Mouse (Mus musculus) forelimb bud, embryonic 11.5 days (tissue): ENCODE results near the gene Axl.
"Not testable (repeated sequence)": the region's sequence is repeated elsewhere in the genome, so short reads cannot be mapped to it uniquely, and the experiment has no call there.

Experiments used
- DNase-seq: peaks from one replicate; pipeline ENCODE4 v3.0.0-alpha.2; 2012; ENCODE audit warnings: low read depth, low spot score

Axl gene

DNA sequence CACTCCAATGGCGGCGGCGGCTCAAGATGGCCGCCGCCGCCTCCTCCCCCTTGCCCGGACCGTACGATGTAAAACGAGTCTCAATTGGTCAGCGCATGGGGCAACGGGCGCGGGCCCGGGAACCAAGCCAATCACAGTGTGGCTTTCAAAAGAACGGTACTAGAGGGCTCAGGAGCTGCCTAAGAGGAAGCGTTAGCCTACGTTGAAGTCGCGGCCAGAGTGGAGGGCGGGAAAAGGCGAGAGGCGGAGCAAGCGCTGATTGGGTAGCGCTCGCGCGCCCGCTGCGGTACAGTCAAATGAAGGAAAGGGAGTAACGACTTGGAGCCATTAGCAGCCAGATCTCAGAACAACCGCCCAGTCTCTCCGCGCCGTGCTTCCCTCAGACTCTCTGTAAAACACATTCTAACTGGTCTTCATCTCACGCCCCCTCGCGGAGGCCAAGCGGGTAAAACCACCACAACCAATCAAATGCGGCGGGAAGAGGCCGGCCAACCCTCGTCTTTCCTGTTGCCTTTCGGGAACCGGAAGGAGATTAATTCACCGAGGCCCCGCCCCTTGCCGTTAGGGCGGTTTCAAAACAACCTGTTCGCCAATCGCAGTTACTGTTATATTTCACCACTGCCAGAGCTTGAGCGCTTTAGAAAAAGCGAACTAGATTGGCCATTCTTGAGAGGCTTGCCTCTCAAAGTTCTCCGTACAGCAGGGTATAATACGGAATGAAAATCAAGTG lies 33.6 kb downstream of the Axl start, which contains the start of gene Hnrnpul1:
Gene Hnrnpul1 (minus strand): TSS at position 20 of the 730 bp plus-strand sequence.
- DNase-seq, result peak; percentile 99

- DNase-seq, result no peak
Measured at GRCm38 (mm10) chr7:25754439-25754737, 34.1 kb downstream of the Axl start.

DNA sequence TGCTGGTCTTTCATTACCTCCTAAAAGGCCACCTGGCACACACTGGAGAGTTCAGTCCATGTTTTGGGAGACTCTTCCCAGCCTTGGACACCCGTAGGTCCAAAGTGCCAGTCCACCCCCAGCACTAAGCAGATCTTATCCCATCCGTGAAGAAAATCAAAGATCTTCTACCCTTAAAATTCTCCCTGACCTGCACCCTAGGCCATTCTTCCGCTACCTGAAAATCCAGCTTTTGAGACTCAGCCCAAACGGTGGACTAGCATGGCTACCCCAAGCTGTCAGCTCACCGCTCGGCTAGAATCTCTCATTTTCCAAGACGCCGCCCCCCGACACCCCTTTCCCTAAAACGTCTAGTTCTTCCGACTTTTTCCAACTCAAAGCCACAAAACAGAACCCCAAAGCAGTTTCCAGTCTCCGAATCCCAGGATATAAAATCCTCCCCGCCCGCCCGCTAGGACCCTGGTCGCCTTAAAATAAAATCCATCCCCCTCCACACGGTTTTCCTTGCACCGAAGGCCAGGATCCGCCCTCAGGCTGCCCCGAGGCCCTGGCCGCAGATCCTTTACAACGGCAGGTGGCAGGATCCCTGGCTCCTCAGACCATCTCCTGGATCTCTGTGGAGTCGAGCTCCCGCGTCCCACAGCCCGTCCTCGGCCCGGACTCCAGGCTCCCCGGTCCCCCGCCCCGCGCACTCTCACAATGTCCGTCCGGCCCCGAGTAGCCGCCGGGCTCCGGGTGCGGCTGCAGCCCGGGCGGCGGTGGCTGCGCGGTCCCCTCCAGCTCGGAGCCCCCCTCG lies 34.7 kb downstream of the Axl start:
- peak; percentile 5 for DNase-seq

- no peak for DNase-seq
Measured at GRCm38 (mm10) chr7:25753076-25753475, 35.4 kb downstream of the Axl start.

- no peak for DNase-seq
Measured at GRCm38 (mm10) chr7:25746844-25747243, 41.7 kb downstream of the Axl start.

GRCm38 (mm10) chr7:25738277-25738676 lies 50.2 kb downstream of the Axl start:
- no peak for DNase-seq

DNA sequence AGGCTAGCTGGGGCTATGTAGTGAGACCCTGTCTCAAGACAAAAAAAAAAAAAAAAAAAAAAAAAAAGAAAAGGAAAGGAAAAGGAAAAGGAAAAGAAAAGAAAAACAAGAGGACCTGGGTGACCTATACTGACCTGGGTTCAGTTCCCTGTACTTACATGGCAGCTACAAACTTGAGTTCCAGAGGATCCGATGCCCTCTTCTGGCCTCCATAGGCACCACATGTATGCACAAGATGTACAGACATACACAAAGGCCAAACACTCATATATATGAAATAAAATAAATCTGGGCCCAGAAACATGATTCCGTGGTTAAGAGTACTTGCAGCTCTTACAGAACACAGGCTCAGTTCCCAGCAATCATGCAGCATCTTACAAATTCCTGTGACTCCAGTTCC lies 51.6 kb downstream of the Axl start:
- DNase-seq, result no peak

DNA sequence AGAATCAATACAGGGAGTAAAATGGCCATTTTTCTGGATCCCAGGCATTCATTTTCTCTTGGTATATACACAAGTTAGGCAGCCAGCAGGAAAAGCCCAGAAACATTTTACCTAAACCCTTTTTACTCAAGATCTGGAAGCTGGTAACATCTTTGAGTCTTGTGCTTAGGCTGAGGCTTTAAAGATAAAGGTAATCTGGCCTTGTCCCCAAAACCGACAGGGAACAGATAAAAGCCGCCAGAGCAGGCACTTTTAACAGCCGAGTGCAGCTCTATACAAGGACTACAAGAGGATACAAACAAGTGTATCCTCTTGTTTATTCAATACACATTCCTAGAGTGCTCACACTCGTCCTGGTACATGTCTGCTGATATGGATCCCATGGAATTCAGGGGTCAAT lies 53.5 kb downstream of the Axl start:
- no peak for DNase-seq

DNA sequence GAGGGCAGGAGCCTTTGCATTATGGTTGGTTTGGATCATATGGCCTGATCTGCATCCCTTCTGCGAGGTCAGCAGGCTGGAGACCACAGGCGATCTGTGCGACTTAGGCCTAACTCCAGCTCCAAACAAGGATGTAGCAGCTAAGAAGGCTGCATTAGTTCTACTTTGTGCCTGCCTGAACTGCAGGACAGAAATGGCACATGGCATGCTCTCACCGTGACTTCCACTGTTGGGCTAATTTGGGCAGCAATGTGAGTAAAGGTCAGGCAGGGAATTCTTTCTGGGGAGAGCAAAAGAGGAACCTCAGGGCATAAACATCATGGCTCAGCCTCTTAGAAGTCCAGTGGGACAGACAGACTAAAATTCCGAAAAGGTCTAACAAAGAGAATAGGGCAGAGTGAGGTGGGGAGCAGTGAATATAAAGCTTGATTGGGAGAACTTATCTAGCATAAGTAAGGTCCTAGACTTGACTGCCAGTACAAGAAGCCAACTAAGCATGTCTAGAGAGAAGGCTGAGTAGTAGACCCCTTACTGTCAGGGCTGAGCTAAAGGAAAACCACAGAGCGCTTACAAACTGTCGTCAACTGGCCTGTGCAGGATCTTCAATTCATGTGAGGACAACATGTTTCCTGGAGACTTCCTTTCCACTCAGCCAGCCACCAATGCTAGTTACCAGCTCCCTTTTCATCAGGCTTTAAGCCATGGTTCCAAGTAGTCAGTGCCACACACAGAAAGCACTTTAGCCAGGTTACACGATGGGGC lies 57.0 kb downstream of the Axl start:
- no peak for DNase-seq

DNA sequence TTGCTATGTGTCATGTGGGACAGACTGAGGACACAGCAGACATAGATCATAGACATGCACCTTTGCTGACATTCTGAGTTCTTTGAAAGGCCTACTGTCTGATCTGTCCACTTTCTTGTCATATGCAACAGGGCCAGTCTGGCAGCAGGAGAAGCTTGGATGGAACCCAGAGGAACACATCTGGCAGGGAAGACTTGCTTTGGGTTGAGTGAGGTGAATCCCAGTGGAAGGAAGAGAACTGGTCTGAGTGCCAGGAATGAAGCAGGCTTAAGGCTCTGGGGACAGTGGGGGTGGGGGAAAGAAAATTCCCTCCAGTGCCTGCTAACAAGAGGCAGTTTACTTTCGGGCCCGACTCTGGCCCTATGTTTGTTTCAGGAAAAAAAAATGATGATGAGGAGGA lies 58.6 kb downstream of the Axl start:
- DNase-seq, result no peak

- no peak for DNase-seq
Measured at GRCm38 (mm10) chr7:25729396-25729795, 59.1 kb downstream of the Axl start.

GRCm38 (mm10) chr7:25727800-25728199 lies 60.7 kb downstream of the Axl start:
- no peak for DNase-seq

GRCm38 (mm10) chr7:25725886-25726285 lies 62.6 kb downstream of the Axl start:
- no peak for DNase-seq

- not testable (repeated sequence) for DNase-seq
Measured at GRCm38 (mm10) chr7:25721776-25722175, 66.7 kb downstream of the Axl start.

DNA sequence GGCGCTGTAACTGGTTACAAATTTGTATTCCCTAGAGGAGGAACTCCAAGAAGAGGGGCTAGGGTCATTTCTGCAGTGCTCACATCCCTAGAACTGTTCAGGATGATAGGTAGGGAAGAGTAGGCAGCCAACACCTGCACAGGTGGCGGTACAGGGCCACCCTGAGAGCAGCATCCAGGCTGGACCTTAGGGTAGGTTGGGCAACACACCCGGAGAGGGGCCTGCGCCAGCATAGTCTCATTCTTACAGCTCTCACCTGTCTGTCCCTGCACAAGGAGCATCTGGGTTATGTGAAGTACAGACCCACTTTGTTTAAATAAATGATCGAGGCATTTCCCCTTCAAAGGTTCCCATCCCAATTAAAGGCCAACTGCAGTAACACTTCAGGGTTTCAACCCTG lies 67.7 kb downstream of the Axl start:
- DNase-seq, result no peak

- peak; percentile 81 for DNase-seq
Measured at GRCm38 (mm10) chr7:25719761-25720610, 68.5 kb downstream of the Axl start.

DNA sequence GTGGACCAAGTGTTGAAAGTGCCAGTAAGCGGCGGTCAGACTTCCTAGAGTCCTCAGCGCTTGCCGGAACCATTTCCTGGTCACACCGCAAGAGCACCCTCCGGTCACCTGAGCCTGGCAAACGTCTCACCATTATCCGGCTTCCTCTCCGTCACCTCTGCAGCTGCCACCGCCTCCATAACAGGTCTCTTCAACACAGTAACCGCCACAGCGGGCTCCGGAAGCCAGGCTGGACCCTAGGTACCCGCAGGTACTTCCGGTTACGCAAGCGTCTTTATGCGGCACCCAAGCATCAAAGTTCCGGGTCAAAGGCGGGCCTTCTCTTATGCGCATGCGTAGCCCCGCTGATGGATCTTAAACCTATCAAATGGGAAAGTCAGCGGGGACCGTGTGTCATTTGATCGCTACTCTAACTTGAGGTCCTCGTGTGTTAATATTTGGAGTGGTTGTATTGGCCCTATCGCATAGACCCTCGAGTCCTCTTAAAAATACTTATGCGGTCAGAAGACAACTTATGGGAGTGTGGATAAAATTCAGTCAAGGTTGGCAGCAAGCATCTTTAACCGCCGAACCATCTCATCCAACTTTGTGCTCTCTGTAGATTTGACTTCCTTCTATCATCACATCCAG lies 69.6 kb downstream of the Axl start, which contains the start of gene Ccdc97:
Gene Ccdc97 (minus strand): TSS at position 301 of the 630 bp plus-strand sequence.
- peak; percentile 95 for DNase-seq

- no peak for DNase-seq
Measured at GRCm38 (mm10) chr7:25717478-25717877, 71.0 kb downstream of the Axl start.

DNA sequence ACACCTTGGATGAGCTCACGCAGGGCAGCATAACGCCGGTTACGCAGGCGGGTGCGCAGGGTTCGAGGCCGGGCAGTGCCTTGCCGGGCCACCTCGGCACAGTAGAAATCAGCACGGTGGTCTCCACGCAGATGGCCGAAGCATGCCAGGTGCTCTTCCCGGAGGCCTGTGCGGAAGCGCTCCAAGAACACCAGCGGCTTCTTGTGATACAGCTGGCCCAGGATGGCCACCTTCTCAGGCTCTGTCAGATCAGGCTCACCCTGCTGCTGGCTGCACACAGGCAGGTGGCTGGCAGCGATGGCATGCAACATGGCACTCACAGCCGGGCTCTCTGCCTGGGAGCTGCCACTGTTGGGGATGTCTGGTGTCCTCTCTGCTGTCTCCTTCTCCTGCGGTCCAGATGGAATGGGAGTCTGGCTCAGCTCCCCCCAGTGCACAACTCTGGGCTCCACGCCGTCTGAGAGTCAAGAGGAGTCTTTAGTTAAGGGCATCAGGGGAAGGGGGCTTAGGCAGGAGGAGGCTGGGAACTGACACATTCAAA lies 72.7 kb downstream of the Axl start:
- DNase-seq, result no peak

DNA sequence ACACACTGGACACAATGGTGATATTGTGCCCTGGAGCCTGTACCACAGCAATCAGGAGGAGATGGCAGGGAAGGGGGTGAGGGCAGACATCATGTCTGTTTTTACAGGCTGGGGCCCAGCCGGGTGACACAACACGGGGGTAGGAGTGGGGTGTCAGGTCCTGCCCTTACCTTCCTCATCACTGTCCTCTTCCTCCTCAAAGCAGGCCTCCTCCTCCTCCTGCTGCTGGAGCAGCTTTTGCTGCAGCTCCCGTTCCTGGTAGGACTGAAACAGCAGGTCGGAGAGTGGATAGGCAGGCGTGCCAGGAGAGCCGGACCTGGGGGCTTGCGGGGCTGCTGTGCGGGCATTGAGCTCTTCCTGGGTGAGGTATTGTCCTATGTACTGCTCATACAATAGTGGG lies 73.9 kb downstream of the Axl start:
- DNase-seq, result no peak

- DNase-seq, result no peak
Measured at GRCm38 (mm10) chr7:25712801-25713200, 75.7 kb downstream of the Axl start.
